8 mouse cellular contexts compared by ENCODE assay signal in genomic region chr13:92530721-92531211, GRCm38 (mm10). TPM values are rescaled to one million over a fixed set of nuclear protein-coding genes. Genes with fewer than 3 reads are reported as not detected.
DNase-seq lines count a peak whose midpoint lies in the region; ATAC-seq and TF ChIP-seq lines count a peak whose summit lies in the region.

Zfyve16 (minus strand) TSS chr13:92530868.

- no peaks in the 10 kb centered on the region; the same call in 1 of the 2 replicates for H3K79me2 ChIP-seq in heart, adult 2 months (replicated peaks; ENCODE audit: control insufficient read depth, insufficient read depth, low read length)

- peak; percentile 93 for TF ChIP-seq POLR2A in heart, adult 2 months (IDR thresholded peaks at IDR 0.05; ENCODE audit: insufficient read depth, low read depth, low read length)

- H3K9ac ChIP-seq in embryonic facial prominence, embryonic 14.5 days (ENCODE audit: low read depth, low read length): peak within 1 kb of the TSS; percentile 92
- H3K9ac ChIP-seq in heart, adult 2 months (ENCODE audit: low read depth, low read length): peak within 1 kb of the TSS; percentile 92
- H3K9ac ChIP-seq in limb, embryonic 13.5 days: peak within 1 kb of the TSS; percentile 88
- peak within 1 kb of the TSS; percentile 96 for H3K9ac ChIP-seq in midbrain, embryonic 16.5 days (ENCODE audit: low read depth, low read length)

- no peak for TF ChIP-seq CTCF in heart, adult 2 months (IDR thresholded peaks at IDR 0.05)

- peak within 1 kb of the TSS; percentile 69 for H3K4me2 ChIP-seq in embryonic facial prominence, embryonic 14.5 days (ENCODE audit: low read depth, low read length)
- H3K4me2 ChIP-seq in limb, embryonic 13.5 days (replicated peaks): peak within 1 kb of the TSS; percentile 63
- H3K4me2 ChIP-seq in midbrain, embryonic 16.5 days (ENCODE audit: low read length): peak within 1 kb of the TSS; percentile 66

- TF ChIP-seq EP300 in heart, adult 2 months (IDR thresholded peaks at IDR 0.05; ENCODE audit: insufficient read depth, low read depth, low read length): 0 out of 2 replicates have a peak, but pooled peaks have one; percentile 66

- H3K27ac ChIP-seq in embryonic facial prominence, embryonic 14.5 days (replicated peaks; ENCODE audit: low read depth, low read length): peak within 1 kb of the TSS; percentile 84
- H3K27ac ChIP-seq in heart, adult 2 months: peak within 1 kb of the TSS; percentile 94
- H3K27ac ChIP-seq in limb, embryonic 13.5 days: peak within 1 kb of the TSS; percentile 94
- H3K27ac ChIP-seq in midbrain, embryonic 16.5 days (ENCODE audit: low read length): peak within 1 kb of the TSS; percentile 94

- peak; percentile 92 for DNase-seq in 3T3-L1 (ENCODE audit: low read depth, low spot score)
- DNase-seq in adrenal gland, postnatal 4 days (ENCODE audit: low spot score in 2 of 2): peak; percentile 98 to 99
- peak; percentile 97 for DNase-seq in embryonic facial prominence, embryonic 14.5 days (ENCODE audit: low spot score)
- DNase-seq in heart, adult 2 months: peak; percentile 98 to 99
- DNase-seq in kidney, adult 8-10 months: peak; percentile 94 to 97
- peak; percentile 95 to 96 for DNase-seq in spleen, postnatal 10 days (ENCODE audit: low spot score in 2 of 2)

- peak; percentile 98 for ATAC-seq in embryonic facial prominence, embryonic 14.5 days (ENCODE audit: low read depth)
- peak; percentile 98 for ATAC-seq in limb, embryonic 13.5 days (ENCODE audit: low FRiP score, low read depth)
- ATAC-seq in midbrain, embryonic 16.5 days: peak; percentile 98

- intact Hi-C loops in heart, adult 2 months (cut with DNase I): loop anchor here (5.0 kb wide), 1 partner anchor 82 kb away; the partner anchor contains the start of gene Serinc5

- under 1% methylated on average over 25 of the region's 46 CpGs for WGBS in embryonic facial prominence, embryonic 14.5 days
- WGBS in heart, adult 2 months: under 1% methylated on average over 46 of the region's 46 CpGs
- under 1% methylated on average over 42 of the region's 46 CpGs for WGBS in limb, embryonic 13.5 days
- WGBS in midbrain, embryonic 16.5 days: under 1% methylated on average over 46 of the region's 46 CpGs

- no peaks in the 10 kb centered on the region for H3K9me3 ChIP-seq in embryonic facial prominence, embryonic 14.5 days (ENCODE audit: control insufficient read depth, low read length)
- H3K9me3 ChIP-seq in limb, embryonic 13.5 days: no peaks in the 10 kb centered on the region
- H3K9me3 ChIP-seq in midbrain, embryonic 16.5 days (replicated peaks; ENCODE audit: control insufficient read depth, low read length, poor library complexity, severe bottlenecking): no peaks in the 10 kb centered on the region

- peak within 1 kb of the TSS; percentile 62 for H3K4me3 ChIP-seq in embryonic facial prominence, embryonic 14.5 days (ENCODE audit: low read depth, low read length)
- peak within 1 kb of the TSS; percentile 58 for H3K4me3 ChIP-seq in heart, adult 2 months
- H3K4me3 ChIP-seq in limb, embryonic 13.5 days: peak within 1 kb of the TSS; percentile 77
- peak within 1 kb of the TSS; percentile 91 for H3K4me3 ChIP-seq in midbrain, embryonic 16.5 days (ENCODE audit: low read depth, low read length)

- no peaks in the 10 kb centered on the region for H3K27me3 ChIP-seq in embryonic facial prominence, embryonic 14.5 days (replicated peaks; ENCODE audit: control insufficient read depth, insufficient read depth, low read length)
- no peaks in the 10 kb centered on the region for H3K27me3 ChIP-seq in heart, adult 2 months (ENCODE audit: control insufficient read depth, insufficient read depth, low read length)
- no peaks in the 10 kb centered on the region for H3K27me3 ChIP-seq in limb, embryonic 13.5 days
- H3K27me3 ChIP-seq in midbrain, embryonic 16.5 days (ENCODE audit: control insufficient read depth, insufficient read depth, low read depth, low read length): no peaks in the 10 kb centered on the region

- H3K4me1 ChIP-seq in embryonic facial prominence, embryonic 14.5 days (ENCODE audit: control insufficient read depth, insufficient read depth, low read length): peaks cover 7% of the 10 kb centered on the region; the same call in 1 of the 2 replicates
- H3K4me1 ChIP-seq in heart, adult 2 months (ENCODE audit: control insufficient read depth, insufficient read depth, low read length): no peaks in the 10 kb centered on the region; the same call in 1 of the 2 replicates
- peaks cover 10% of the 10 kb centered on the region; the same call in 1 of the 2 replicates for H3K4me1 ChIP-seq in limb, embryonic 13.5 days
- H3K4me1 ChIP-seq in midbrain, embryonic 16.5 days (ENCODE audit: control insufficient read depth, insufficient read depth, low read length): peaks cover 9% of the 10 kb centered on the region

- no peaks in the 10 kb centered on the region for H3K36me3 ChIP-seq in embryonic facial prominence, embryonic 14.5 days (ENCODE audit: control insufficient read depth, insufficient read depth, low read length)
- no peaks in the 10 kb centered on the region; the same call in none of the 2 replicates for H3K36me3 ChIP-seq in heart, adult 2 months (ENCODE audit: control insufficient read depth, insufficient read depth, low read length)
- peaks cover 3% of the 10 kb centered on the region; the same call in 1 of the 2 replicates for H3K36me3 ChIP-seq in limb, embryonic 13.5 days
- no peaks in the 10 kb centered on the region for H3K36me3 ChIP-seq in midbrain, embryonic 16.5 days (ENCODE audit: control insufficient read depth, insufficient read depth, low read length)

RNA-seq across cellular contexts. Expression of gene Zfyve16, which starts in this region (rescaled TPM):
- 10 to 100 TPM; 24.6 to 27.5 TPM for total RNA-seq in adrenal gland, postnatal 4 days (2021)
- polyA plus RNA-seq in embryonic facial prominence, embryonic 14.5 days (2014; fragmentation: Nextera tagmentation; extraction: Ambion mirVana): 14.1 and 15.3 TPM in 2 replicates
- total RNA-seq in heart, adult 2 months (2021): 10 to 100 TPM; 11.5 to 11.7 TPM
- 2.9 and 8.4 TPM in 2 replicates for polyA plus RNA-seq in heart, adult 2 months (2012; rRNA removed)
- 13.5 and 13.7 TPM in 2 replicates for polyA plus RNA-seq in limb, embryonic 13.5 days (2015; fragmentation: Nextera tagmentation; extraction: Ambion mirVana)
- 10.9 and 11.1 TPM in 2 replicates for polyA plus RNA-seq in midbrain, embryonic 16.5 days (2015; fragmentation: Nextera tagmentation; extraction: Ambion mirVana)

Comparison
In these comparisons a context has a peak if more than half of its experiments do, and no peak if none do; other contexts are left out.
1. Peak in every context shown above with its lines: DNase-seq, ATAC-seq, H3K4me3 ChIP-seq and H3K27ac ChIP-seq.